Mouse (Mus musculus) frontal cortex, postnatal 36 days (tissue): ENCODE measurements around the gene Kremen2.

Experiments
- DNase-seq, 2 experiments: peaks; one replicate each; pipeline ENCODE4 v3.0.0; 2022; ENCODE audit warnings: low spot score in 2 of 2

The Kremen2 gene

GRCm38 (mm10) chr17:23760231-23760630 is 14.6 kb upstream of the Kremen2 start:
- DNase-seq: no peak

- DNase-seq: no peak
Measured at GRCm38 (mm10) chr17:23758801-23759200, 13.2 kb upstream of the Kremen2 start.

GRCm38 (mm10) chr17:23757581-23757980 is 11.9 kb upstream of the Kremen2 start:
- no peak for DNase-seq

GRCm38 (mm10) chr17:23755689-23756088 is 10.1 kb upstream of the Kremen2 start:
- no peak for DNase-seq

- no peak for DNase-seq
Measured at GRCm38 (mm10) chr17:23749400-23750191, 4.0 kb upstream of the Kremen2 start.

- peak; percentile 66 to 79 for DNase-seq
Measured at GRCm38 (mm10) chr17:23748631-23749391, 3.2 kb upstream of the Kremen2 start.

- DNase-seq: no peak
Measured at GRCm38 (mm10) chr17:23748026-23748425, 2.4 kb upstream of the Kremen2 start.

GRCm38 (mm10) chr17:23747471-23747870 is 1.8 kb upstream of the Kremen2 start:
- no peak for DNase-seq

GRCm38 (mm10) chr17:23746767-23747166 is 1.1 kb upstream of the Kremen2 start:
- no peak for DNase-seq

GRCm38 (mm10) chr17:23746311-23746710 is 678 bp upstream of the Kremen2 start:
- DNase-seq: no peak

GRCm38 (mm10) chr17:23744651-23745050 is 982 bp downstream of the Kremen2 start:
- no peak for DNase-seq

GRCm38 (mm10) chr17:23744076-23744475 is 1.6 kb downstream of the Kremen2 start:
- DNase-seq: no peak

GRCm38 (mm10) chr17:23742941-23743340 is 2.7 kb downstream of the Kremen2 start:
- no peak for DNase-seq

GRCm38 (mm10) chr17:23742210-23742793 is 3.3 kb downstream of the Kremen2 start:
- no peak for DNase-seq

- DNase-seq: no peak
Measured at GRCm38 (mm10) chr17:23741359-23742209, 4.0 kb downstream of the Kremen2 start.

- DNase-seq: no peak
Measured at GRCm38 (mm10) chr17:23740598-23741021, 5.0 kb downstream of the Kremen2 start, which contains the start of gene Paqr4. Paqr4 (minus strand) TSS chr17:23740867.

- DNase-seq: peak; percentile 92 to 95
Measured at GRCm38 (mm10) chr17:23740136-23740584, 5.5 kb downstream of the Kremen2 start.

GRCm38 (mm10) chr17:23739202-23740135 is 6.2 kb downstream of the Kremen2 start:
- peak; percentile 49 to 55 for DNase-seq

GRCm38 (mm10) chr17:23738836-23739201 is 6.8 kb downstream of the Kremen2 start:
- no peak for DNase-seq
